Mouse (Mus musculus) embryonic stem cell, embryonic (primary cell): ENCODE results near the gene Tdgf1.

Source experiments
- CTCF ChIA-PET, 4 experiments: fragments of 300-600 bp in 2 of 4; fragments of 350-600 bp in 2 of 4; sonication (Branson Sonifier 250); formaldehyde crosslinking; loops; one replicate each; lab custom pipeline; 2022; ENCODE audit warnings: inconsistent platforms in 2 of 4; lab: Charles Lee
- POLR2A ChIA-PET, 4 experiments: fragments of 300-600 bp in 2 of 4; fragments of 350-600 bp in 2 of 4; sonication (Branson Sonifier 250); formaldehyde crosslinking; loops; one replicate each; lab custom pipeline; 2022; ENCODE audit warnings: antibody characterized with exemption in 4 of 4, inconsistent platforms in 1 of 4; lab: Charles Lee

The Tdgf1 gene

DNA sequence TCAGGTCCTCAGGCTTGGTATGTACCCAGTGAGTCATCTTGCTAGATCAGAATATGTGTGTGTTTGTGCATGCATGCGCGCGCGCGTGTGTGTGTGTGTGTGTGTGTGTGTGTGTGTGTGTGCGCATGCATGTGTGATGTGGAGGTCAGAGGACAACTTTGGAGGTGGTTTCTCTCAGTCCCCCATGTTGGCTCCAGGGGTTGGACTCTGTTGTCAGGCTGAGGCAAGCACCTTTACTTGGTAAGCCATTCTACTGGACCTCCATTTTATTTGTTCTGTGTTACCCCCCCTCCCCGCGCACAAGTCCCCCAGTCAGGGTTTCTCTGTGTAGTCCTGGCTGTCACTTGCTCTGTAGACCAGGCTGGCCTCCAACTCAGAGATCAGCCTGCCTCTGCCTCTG, 15.4 kb upstream of the Tdgf1 start:
- ChIA-PET POLR2A (interaction anchor here (0.6 to 21.7 kb wide), 10 partner anchors 8 to 36 kb away, joined by 3 to 497 read pairs (median 4); partner anchors contain the start of genes Tdgf1 (in 3 of the 4) and Lrrc2 (in 2 of the 4)), CTCF (interaction anchor here in 2 of 4 experiments (0.7 to 1.6 kb wide), 4 partner anchors 15 to 39 kb away, joined by 3 to 4 read pairs (median 3); partner anchors contain the start of gene Tdgf1 (in 1 of the 2))

DNA sequence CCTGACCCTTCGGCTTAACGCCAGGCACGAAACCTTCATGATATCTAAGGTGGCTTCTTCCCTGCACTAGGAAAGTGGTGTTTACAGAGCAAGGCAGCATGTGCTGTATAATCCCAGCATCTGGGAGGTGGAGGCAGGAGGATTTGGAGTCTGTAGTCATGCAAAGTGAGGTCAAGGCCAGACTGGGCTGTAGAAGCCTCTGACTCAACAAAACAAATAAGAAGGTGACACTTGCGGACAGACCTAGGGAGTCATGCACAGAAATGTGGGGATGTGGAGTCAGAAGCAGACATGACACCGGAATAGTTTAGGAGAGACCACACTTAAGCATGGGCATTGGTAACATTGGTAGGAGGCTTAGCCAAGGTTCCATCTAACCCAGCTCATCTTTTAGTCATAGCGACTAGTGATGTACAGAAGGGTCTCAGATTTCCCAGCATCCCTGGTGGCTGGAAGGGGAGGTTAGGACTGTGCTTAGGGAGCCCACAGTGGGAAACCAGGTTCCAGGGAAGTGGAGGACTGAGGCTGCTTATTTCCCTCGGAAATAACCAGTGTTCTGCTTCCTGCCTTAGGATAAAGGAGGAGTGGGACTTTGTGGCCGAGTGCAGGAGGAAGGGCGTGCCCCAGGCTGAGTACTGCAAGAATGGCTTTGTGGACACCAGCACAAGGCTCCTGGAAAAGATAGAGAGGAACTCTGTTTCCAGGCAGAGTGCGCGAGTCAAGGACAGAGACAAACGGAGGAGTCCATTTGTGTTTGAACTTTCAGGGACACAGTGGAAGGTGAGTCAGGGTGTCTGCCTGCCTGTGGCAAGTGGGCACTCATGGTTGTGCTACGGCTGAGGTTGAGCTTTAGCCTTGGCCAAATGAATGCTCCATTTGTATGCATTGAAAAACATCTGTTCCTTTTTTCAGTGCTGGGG, 14.5 kb upstream of the Tdgf1 start:
- CTCF ChIA-PET = interaction anchor here in 2 of 4 experiments (0.7 to 1.6 kb wide), 4 partner anchors 14 to 38 kb away, joined by 3 to 4 read pairs (median 3); partner anchors contain the start of gene Tdgf1 (in 1 of the 2)
- POLR2A ChIA-PET = interaction anchor here (0.6 to 21.7 kb wide), 14 partner anchors 9 to 430 kb away, joined by 3 to 497 read pairs (median 4); partner anchors contain the start of genes Tdgf1 (in 3 of the 4) and Lrrc2 (in 2 of the 4)

DNA sequence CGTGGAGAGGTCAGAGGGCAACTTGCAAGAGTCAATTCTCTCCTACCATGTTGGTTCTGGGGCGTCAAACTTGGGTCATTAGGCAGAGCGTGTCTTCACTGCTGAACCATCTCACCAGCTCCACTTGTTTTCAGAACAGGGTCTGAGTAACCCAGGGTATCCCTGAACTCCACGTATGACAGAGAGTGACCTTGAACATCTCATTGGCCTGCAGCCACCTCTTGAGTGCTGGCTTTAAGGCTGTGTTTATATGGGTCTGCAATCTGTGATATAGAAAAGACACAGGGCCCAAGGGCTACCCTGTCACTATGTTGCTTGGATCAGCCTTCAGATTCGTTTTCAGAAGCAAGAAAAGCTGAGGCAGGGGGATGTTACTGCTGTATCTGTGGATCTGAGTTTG, 13.7 kb upstream of the Tdgf1 start:
- ChIA-PET POLR2A (interaction anchor here (0.6 to 21.7 kb wide), 13 partner anchors 9 to 113 kb away, joined by 3 to 497 read pairs (median 6); partner anchors contain the start of genes Tdgf1 (in 3 of the 4) and Lrrc2 (in 2 of the 4)), CTCF (interaction anchor here in 1 of 4 experiments (0.6 kb wide), 1 partner anchor 20 kb away, joined by 3 read pairs; no protein-coding TSS in a partner anchor)

DNA sequence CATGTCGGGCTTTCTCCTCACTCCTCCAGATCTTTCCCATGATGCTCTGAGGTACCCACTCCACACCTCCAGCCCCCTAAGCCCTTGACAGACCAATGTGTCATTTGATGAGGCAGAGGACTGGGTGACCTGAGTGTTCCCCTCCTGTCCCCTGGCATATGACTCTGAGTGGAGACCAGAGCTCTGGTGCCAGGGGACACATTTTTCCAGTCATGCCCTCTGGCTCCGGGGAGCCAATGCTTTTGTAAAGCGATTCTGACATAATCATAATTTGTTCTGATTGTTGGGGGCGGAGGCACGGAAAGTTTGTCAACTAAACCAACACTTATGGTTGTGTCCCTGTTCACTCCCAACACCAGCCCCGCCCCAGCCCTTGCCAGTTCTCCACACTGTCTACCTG, 10.0 kb upstream of the Tdgf1 start:
- ChIA-PET CTCF (interaction anchor here in 2 of 4 experiments (1.0 to 2.6 kb wide), 4 partner anchors 12 to 41 kb away, joined by 3 to 11 read pairs (median 5); no protein-coding TSS in a partner anchor), POLR2A (interaction anchor here (1.9 to 21.7 kb wide), 8 partner anchors 3 to 41 kb away, joined by 6 to 497 read pairs (median 236); partner anchors contain the start of genes Tdgf1 (in 4 of the 4) and Lrrc2 (in 2 of the 4))

DNA sequence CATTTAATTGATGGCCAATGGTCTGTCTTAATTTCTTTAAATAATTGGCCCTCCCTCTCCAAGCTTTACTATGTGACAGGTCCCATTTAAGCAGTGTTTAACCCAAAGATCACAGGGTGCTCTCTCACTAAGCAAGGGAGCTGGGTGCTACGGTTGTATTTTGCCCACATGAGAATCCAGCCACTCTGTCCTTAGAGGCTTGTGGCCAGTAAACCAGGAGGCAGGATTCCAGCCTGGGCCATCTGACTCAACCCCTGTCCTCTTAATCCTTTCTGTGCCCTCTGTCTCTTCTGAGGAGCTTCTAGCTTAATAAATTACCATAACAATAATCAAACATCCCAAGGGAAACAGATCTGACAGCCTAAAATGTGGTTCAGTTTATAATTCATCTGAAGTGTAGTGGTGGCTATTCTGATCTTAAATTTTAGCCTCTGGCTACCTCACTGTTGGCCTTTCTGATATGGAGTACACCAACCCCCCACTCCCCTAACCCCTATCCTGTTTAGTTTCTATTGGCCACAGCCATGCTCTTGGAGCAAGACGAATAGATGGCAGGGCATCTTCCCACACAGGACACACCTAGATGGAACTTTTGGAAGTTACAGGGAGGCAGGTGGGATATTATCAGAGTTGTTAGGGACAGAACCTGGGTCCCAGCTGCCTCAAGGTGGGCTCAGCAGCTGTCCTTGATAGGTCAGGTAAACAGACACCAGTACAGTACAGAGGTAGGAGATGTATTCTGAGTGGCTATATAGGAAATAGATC, 8.9 kb upstream of the Tdgf1 start:
- POLR2A ChIA-PET = interaction anchor here (0.7 to 21.7 kb wide), 32 partner anchors 4 to 330 kb away, joined by 3 to 497 read pairs (median 6); partner anchors contain the start of genes Tdgf1 (in 4 of the 4), Lrrc2 (in 2 of the 4), Als2cl (in 1 of the 4) and Nradd (in 1 of the 4)

DNA sequence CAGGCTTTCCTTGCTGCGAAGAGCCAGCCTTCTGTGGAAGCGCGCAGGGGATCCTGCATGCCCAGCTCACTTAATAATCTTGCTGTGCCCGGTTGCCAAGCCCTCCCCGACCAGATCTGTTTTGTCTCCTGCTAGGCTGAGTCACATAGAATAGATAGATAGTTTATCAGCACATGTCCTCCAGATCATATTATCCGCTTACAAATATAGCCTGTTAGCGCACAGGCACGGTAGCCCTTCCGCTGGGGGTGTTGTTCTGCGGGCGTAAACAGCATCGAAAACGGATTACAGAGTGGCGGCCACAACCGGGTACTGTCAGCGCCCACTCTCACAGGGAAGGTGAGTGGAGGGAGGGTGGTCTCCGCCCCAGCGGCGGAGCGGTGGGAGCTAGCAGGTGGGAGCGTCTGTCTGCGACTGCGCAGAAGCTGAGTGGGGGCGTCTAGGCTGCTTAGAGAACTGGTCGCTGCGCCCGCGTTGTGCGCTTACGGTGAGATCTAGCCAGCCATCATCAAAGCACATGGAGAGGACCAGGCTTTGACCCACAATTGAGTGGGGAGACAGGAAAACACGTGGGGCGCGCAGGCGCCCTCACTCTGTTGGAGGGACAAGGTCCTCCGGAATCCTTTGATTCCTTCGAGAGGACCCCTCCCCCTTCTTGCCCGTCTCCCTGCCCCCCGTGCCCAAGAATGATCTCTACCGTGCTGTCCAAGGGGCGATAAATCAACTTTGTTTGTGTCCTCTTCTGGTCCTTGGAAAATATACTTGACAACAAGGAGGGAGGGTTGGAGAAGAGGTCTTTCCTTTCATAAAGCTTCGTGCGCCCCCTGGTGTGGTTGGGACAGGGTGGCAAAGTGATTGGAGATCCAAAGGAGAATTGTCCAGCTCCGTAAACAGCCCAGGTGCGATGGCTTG, 7.8 kb upstream of the Tdgf1 start:
- ChIA-PET CTCF (interaction anchor here (0.5 to 2.7 kb wide), 32 partner anchors 8 to 121 kb away, joined by 3 to 28 read pairs (median 4); partner anchors contain the start of genes Tdgf1 (in 1 of the 4) and Tmie (in 1 of the 4)), POLR2A (interaction anchor here (0.6 to 21.7 kb wide), 36 partner anchors 5 to 336 kb away, joined by 3 to 497 read pairs (median 5); partner anchors contain the start of genes Tdgf1 (in 4 of the 4), Lrrc2 (in 2 of the 4), Als2cl (in 1 of the 4) and Nradd (in 1 of the 4))

More for the DNA sequence above, 8.9 kb upstream of the Tdgf1 start:
- CTCF ChIA-PET = interaction anchor here (0.5 to 2.7 kb wide), 32 partner anchors 8 to 120 kb away, joined by 3 to 28 read pairs (median 4); partner anchors contain the start of genes Tdgf1 (in 1 of the 4) and Tmie (in 1 of the 4)

DNA sequence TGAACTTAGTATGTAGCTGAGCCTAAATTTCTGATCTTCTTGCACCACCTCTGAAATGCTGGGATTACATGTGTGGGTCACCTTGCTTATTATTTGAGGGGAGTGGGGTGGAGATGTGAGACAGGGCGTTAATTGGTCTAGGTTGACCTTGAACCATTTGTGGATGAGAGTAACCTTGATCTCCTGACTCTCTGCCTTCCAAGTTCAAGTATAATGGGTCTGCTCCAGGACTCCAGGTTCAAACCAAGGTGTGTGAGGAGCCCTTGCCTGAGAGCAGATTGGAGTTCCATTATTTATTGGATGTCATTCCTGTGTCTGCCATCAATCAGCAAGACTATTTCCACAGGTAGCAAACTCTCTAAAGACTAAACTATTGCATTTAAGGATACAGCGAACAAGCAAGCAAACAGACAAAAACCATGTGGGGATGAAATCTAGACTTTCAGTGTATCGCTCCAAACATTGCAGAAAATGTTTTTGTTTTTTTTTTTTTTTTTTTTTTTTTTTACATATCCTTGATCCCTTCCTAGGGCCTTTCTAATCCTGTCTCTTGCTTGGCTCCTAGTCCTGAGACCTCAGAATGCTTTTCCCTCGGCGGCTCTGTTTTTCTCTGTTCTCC, 7.1 kb upstream of the Tdgf1 start:
- CTCF ChIA-PET = interaction anchor here (0.6 to 2.7 kb wide), 12 partner anchors 9 to 73 kb away, joined by 3 to 28 read pairs (median 6); partner anchors contain the start of gene Tmie (in 1 of the 4)
- POLR2A ChIA-PET = interaction anchor here (0.8 to 21.7 kb wide), 25 partner anchors 6 to 534 kb away, joined by 3 to 497 read pairs (median 5); partner anchors contain the start of genes Lrrc2 (in 2 of the 4), Tdgf1 (in 2 of the 4) and Rtp3 (in 1 of the 4)

DNA sequence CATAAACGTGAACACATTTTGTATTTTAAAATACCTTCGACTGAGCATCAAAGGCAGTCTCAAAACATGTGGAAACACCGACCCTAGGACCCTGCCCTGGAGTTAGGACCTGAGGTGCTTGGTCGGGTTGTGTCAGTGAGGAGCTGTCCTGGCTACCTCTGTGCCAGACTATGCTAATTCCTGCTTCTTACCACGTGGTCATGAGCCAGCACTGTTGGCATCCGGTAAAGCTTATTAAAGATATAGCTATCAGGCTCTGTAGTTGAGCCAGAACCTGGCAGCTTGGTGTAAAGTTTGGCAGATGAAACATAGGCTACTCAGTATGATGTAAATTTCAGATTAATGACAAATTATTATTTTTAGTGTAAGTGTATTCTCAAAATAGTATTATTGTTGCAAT, 6.4 kb upstream of the Tdgf1 start:
- ChIA-PET POLR2A (interaction anchor here in 3 of 4 experiments (0.6 to 21.7 kb wide), 17 partner anchors 5 to 1081 kb away, joined by 3 to 497 read pairs (median 5); partner anchors contain the start of genes Lrrc2 (in 2 of the 3), Tdgf1 (in 2 of the 3) and Rtp3 (in 1 of the 3)), CTCF (interaction anchor here in 2 of 4 experiments (0.6 to 1.0 kb wide), 4 partner anchors 13 to 198 kb away, joined by 3 read pairs; no protein-coding TSS in a partner anchor)

DNA sequence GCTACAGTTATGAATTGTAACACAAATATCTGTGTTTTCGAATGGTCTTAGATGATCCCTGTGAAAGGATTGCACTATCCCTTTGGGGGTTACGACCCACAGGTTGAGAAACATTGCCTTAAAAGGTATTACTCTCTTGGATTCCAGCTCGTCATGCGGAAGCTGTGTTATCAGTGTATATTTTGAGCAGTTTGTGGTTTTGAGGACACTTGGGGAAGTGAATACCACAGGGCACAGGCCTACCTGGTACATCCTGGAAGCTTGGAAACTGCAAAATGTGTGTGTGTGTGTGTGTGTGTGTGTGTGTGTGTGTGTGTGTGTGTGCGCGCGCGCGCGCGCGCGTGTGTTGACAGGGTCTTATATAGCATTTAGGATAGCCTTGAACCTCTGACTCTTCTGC, 5.9 kb upstream of the Tdgf1 start:
- CTCF ChIA-PET = interaction anchor here in 2 of 4 experiments (0.6 to 1.2 kb wide), 5 partner anchors 13 to 197 kb away, joined by 3 to 4 read pairs (median 3); no protein-coding TSS in a partner anchor
- POLR2A ChIA-PET = interaction anchor here in 3 of 4 experiments (0.6 to 21.7 kb wide), 22 partner anchors 4 to 1081 kb away, joined by 3 to 497 read pairs (median 4); partner anchors contain the start of genes Lrrc2 (in 2 of the 3), Tdgf1 (in 2 of the 3), Als2cl (in 1 of the 3) and Epm2aip1 (in 1 of the 3)

DNA sequence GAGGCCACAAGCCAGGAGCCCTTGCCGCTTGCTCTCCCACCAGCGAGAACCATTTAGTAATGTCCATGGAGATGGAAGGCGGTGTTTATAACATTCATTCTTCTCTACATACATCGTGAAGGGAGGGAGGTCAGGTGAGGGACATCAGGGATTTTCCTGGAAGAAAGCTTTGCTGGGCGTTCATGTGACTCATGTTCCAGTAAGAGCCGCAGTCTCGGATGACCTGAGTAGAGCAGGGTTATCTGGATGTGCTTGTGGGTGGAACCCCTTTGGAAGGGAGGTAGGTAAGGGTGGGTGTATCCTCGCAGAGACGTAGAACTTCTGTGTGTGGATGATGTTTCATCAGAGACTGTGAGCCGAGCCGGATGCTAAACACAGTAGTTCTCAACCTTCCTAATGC, 5.4 kb upstream of the Tdgf1 start, which contains the start of gene Lrrc2:
Lrrc2 (plus strand) TSS at position 149 of the 400 bp plus-strand sequence.
- ChIA-PET POLR2A (interaction anchor here in 3 of 4 experiments (0.7 to 21.7 kb wide), 18 partner anchors 4 to 820 kb away, joined by 3 to 497 read pairs (median 5); partner anchors contain the start of genes Lrrc2 (in 2 of the 3), Tdgf1 (in 2 of the 3), Als2cl (in 1 of the 3) and Epm2aip1 (in 1 of the 3)), CTCF (interaction anchor here in 2 of 4 experiments (0.6 to 1.5 kb wide), 3 partner anchors 29 to 33 kb away, joined by 3 to 6 read pairs (median 4); no protein-coding TSS in a partner anchor)

DNA sequence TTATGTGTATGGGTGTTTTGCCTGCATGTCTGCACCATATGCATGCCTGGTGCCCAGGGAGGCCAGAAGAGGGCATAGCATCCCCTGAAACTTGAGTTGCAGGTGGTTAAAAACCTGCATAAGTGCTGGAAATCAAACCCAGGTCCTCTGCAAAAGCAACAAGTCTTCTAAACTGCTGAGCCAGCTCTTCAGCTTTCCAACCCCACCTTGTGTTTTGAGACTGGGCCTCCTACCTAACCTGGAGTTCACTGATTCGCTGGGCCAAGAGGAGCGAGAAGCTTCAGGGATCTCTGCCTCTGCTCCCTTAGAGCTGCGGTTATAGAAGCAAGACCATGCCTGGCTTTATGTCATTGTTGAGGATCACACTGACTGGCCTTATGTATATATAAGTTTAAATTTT, 4.2 kb upstream of the Tdgf1 start:
- ChIA-PET POLR2A (interaction anchor here in 3 of 4 experiments (0.8 to 21.7 kb wide), 8 partner anchors 3 to 123 kb away, joined by 3 to 497 read pairs (median 226); partner anchors contain the start of genes Lrrc2 (in 2 of the 3) and Tdgf1 (in 2 of the 3)), CTCF (interaction anchor here in 1 of 4 experiments (1.5 kb wide), 1 partner anchor 27 kb away, joined by 6 read pairs; no protein-coding TSS in a partner anchor)

DNA sequence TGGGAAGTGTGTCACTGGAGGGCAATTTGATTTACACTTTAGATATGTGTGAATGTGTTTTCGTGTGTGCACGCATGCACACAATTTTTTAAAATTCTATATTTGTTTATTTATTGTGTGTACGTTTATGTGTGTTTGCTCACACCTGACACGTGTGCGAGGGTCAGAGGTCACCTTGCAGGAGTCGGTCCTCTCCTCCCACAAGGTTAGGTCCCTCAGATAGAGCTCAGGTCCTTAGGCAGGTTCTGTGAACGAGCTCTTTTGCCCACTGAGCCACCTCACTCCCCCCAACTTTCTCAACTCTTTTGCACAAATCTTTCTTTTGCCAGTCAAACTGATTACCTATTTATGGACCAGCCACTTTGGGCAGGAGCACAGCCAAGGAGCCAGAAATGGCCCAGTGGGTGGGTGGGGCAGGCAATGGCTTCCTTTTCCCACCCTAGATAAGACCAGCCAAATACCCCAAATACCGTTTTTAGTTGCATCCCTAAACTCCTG, 2.9 kb upstream of the Tdgf1 start:
- POLR2A ChIA-PET = interaction anchor here in 3 of 4 experiments (0.8 to 21.7 kb wide), 15 partner anchors 1 to 69 kb away, joined by 3 to 497 read pairs (median 11); partner anchors contain the start of genes Lrrc2 (in 2 of the 3), Als2cl (in 1 of the 3), Tdgf1 (in 1 of the 3) and Tmie (in 1 of the 3)

DNA sequence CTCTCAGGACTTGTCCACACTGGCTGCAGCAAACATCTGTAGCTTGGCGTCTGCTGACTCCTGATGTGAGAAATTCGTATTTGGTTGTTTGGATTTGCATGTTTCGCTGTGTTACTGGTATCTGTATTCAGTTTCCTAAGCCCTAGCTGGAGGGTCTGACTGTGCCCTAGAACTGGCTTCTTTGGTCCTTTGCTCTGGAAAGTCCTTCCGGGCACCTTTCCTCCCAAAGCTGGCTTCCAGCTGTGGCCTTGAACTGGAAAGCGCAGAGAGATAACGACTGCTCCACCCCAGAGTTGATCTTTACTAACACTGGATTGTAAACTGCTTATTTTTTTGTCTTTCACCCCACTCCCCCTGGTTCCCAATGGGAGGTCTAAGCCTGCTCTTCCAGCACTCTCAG, 1.9 kb upstream of the Tdgf1 start:
- ChIA-PET CTCF (interaction anchor here (1.0 to 7.5 kb wide), 11 partner anchors 9 to 343 kb away, joined by 3 to 49 read pairs (median 4); no protein-coding TSS in a partner anchor), POLR2A (interaction anchor here (0.5 to 19.7 kb wide), 58 partner anchors 8 to 1075 kb away, joined by 3 to 497 read pairs (median 6); partner anchors contain the start of genes Als2cl (in 3 of the 4), Epm2aip1 (in 3 of the 4), Mlh1 (in 3 of the 4) and Tmie (in 3 of the 4))

More for the DNA sequence above, 2.9 kb upstream of the Tdgf1 start:
- CTCF ChIA-PET = interaction anchor here in 2 of 4 experiments (1.0 to 7.5 kb wide), 4 partner anchors 10 to 49 kb away, joined by 4 to 49 read pairs (median 13); no protein-coding TSS in a partner anchor

DNA sequence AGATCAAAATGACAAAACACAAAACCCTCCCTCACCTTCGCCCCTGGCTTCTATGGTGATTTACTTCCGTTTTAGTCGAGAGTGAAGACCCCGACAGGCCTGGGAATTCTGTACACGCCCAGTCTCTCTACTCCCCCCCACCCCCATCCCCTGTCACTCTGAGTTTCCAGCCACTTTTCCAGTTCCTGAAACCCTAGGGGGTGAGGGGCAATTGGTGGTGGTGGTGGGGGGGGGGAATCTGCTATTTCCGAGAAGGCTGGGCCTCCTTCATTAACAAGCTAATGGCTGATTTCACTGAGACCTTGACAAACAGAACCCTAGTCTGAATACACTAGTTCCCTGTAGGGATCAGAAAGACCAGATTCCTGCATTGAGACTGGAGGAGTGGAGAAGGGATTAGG, 1.3 kb upstream of the Tdgf1 start:
- POLR2A ChIA-PET = interaction anchor here (0.7 to 19.7 kb wide), 69 partner anchors 8 to 1075 kb away, joined by 3 to 497 read pairs (median 6); partner anchors contain the start of genes Als2cl (in 3 of the 4), Epm2aip1 (in 3 of the 4), Mlh1 (in 3 of the 4) and Tmie (in 3 of the 4)
- CTCF ChIA-PET = interaction anchor here (1.0 to 7.5 kb wide), 10 partner anchors 8 to 343 kb away, joined by 3 to 49 read pairs (median 4); no protein-coding TSS in a partner anchor
